Mouse (Mus musculus) adrenal gland, postnatal 4 days (tissue): Measurements from ENCODE around the gene Olfr433. TPM values are rescaled to one million over a fixed set of nuclear protein-coding genes. Genes with fewer than 3 reads are reported as not detected.

Experiments used
- total RNA-seq, 2 experiments: library from RNA; stranded (reverse); gene quantifications; 2 replicates each; pipeline ENCODE4 v1.2.3; 2021

Gene Olfr433
- total RNA-seq, 2 experiments from 2014 or later, result not detected

Other genes with a start within 250 kb of the Olfr433 start
- under 1 TPM; 0.65 to 0.87 TPM for gene Ifi211, start 127.7 kb upstream of the Olfr433 start, total RNA-seq
- gene Mndal, start 98.2 kb upstream of the Olfr433 start, total RNA-seq, result 10 to 100 TPM in 1 of 2 experiments, 1 to 10 TPM in 1; 8.4 to 10.1 TPM
- gene Ifi203, start 98.0 kb upstream of the Olfr433 start, total RNA-seq, result 1 to 10 TPM; 6.4 to 6.5 TPM
- gene Ifi202b, start 58.0 kb upstream of the Olfr433 start, total RNA-seq, result not detected
- gene Ifi205, start 8.9 kb upstream of the Olfr433 start, total RNA-seq, result under 1 TPM; 0.68 to 0.70 TPM
- not detected for gene Olfr432, start 8.5 kb downstream of the Olfr433 start, total RNA-seq
- not detected for gene Olfr430, start 25.9 kb downstream of the Olfr433 start, total RNA-seq
- gene Olfr429, start 43.6 kb downstream of the Olfr433 start, total RNA-seq, result not detected
- gene Olfr427, start 56.2 kb downstream of the Olfr433 start, total RNA-seq, result not detected
- not detected for gene Olfr231, start 80.5 kb downstream of the Olfr433 start, total RNA-seq
- gene Olfr424, start 90.8 kb downstream of the Olfr433 start, total RNA-seq, result not detected
- gene Olfr420, start 114.9 kb downstream of the Olfr433 start, total RNA-seq, result not detected
- gene Spta1, start 132.1 kb downstream of the Olfr433 start, total RNA-seq, result 10 to 100 TPM in 1 of 2 experiments, 1 to 10 TPM in 1; 5.0 to 10.4 TPM
- gene Olfr419, start 211.4 kb downstream of the Olfr433 start, total RNA-seq, result not detected